Mouse (Mus musculus): ENCODE data around the gene Fnbp1.

GRCm38 (mm10) chr2:31103321-31103720 is 38.5 kb downstream of the Fnbp1 start:
- TF ChIP-seq POLR2A (IDR thresholded peaks at IDR 0.05; ENCODE audit: borderline replicate concordance, insufficient read depth, low read length) (no peak), CTCF (IDR thresholded peaks at IDR 0.05; ENCODE audit: borderline replicate concordance, insufficient read depth, low read depth, low read length) (no peak)

All from cerebellum, adult 2 months (tissue).